Mouse (Mus musculus): ENCODE data around the gene Pak2. TPM values are rescaled to one million over a fixed set of nuclear protein-coding genes. Genes with fewer than 3 reads are reported as not detected.
"Not testable (repeated sequence)": the region's sequence is repeated elsewhere in the genome, so short reads cannot be mapped to it uniquely, and the experiment has no call there.

The Pak2 gene
- total RNA-seq, 2 experiments from 2014 or later, result 34.6 to 38.0 TPM

DNA sequence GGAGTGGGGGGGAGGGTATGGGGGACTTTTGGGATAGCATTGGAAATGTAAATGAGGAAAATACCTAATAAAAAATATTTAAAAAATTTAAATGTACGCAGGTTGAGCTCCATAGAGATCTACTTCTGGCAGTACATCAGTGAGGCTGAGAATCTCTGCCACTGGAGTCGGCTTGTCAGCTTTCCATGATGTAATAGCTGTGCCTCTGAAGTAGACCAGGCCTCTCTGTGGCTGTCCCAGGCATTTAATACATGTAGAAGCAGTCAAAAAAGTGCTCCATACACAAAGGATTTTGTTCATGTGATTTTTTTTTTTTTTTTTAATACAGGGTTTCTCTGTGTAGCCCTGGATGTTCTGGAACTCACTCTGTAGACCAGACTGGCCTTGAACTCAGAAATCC lies 18.6 kb upstream of the Pak2 start:
- not testable (repeated sequence) for DNase-seq (ENCODE audit: low spot score in 2 of 2)

DNA sequence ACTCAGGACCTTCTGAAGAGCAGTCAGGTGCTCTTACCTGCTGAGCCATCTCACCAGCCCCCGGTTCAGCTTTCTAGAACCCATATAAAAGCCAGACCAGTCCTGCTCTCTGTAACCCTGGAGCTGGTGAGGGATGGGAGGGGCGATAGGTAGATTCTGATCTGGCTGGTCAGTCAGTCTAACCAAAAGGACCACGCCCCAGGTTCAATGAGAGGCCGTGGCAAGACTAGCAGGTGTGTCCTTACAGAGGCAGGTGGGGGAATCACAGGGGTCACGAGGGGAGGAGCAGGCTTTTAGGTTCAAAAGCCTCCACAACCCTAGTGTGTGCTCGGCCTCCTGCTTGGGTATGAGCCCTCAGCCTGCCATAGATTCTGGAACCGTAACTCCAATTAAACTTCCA lies 12.3 kb upstream of the Pak2 start:
- no peak for DNase-seq (ENCODE audit: low spot score in 2 of 2)

DNA sequence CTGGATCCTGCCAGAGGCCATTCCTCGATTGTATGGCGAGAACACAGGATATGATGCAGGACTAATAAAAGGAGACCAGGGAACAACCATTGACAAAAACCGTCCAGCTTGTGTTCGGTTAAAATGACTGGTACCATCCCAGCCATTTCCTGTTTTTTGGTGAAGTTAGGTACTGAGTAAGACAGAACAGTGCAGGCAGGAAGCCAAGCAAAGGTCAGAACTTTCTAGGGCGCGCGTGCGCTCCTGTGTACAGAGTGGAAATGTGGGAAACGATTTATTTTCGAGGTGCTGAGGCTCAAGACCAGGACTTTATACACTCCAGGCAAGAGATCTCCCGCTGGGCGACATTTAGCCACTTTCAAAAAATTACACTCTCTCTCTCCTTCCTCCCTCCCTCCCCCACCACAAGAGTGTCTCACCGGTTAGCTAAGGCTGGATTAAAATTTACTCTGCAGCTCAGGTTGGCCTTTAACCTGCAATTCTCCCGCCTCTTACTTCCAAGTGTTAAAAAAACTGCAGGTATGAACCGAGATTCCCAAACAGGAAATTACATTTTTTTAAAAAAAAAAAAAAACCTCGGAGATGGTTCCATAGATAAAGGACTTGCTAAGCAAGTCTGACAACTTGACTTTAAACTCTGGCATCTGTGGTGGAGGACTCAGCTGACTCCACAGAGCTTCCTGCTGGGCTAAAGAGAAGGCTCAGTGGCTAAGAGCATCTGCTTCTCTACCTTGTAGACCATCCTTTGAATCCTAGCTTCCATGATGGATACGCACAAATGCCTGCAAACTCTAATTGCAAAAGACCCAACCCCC lies 8.7 kb upstream of the Pak2 start:
- DNase-seq (ENCODE audit: low spot score in 2 of 2), result no peak

DNA sequence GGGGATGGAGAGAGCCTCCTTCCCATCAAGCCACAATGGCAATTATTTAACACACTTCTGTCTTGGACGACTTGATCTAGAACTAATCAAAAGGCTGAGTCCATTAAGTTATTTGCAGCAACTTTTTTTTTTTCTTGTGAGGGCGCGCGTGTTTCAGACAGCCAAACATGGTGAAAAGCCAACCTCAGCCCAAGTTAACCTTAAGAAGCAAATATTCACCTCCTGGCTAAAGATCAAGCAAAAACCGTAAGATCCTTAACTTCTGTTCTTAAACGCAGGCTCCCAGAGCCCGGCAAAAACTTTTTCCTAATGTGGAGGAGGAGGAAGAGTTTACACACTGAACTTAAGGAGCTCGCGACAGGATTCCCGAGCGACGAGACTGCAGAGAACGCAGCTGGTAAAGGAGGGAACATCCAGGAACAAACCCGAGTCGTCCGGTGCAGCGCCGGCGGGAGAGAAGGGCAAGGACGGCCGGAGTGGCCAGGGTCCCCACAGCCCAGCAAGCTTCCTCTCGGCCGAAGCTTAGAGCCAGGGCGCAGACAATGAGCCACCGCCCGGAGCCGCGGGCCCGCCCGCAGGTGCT lies 643 bp downstream of the Pak2 start:
- peak; percentile 15 to 40 for DNase-seq (ENCODE audit: low spot score in 2 of 2)

DNA sequence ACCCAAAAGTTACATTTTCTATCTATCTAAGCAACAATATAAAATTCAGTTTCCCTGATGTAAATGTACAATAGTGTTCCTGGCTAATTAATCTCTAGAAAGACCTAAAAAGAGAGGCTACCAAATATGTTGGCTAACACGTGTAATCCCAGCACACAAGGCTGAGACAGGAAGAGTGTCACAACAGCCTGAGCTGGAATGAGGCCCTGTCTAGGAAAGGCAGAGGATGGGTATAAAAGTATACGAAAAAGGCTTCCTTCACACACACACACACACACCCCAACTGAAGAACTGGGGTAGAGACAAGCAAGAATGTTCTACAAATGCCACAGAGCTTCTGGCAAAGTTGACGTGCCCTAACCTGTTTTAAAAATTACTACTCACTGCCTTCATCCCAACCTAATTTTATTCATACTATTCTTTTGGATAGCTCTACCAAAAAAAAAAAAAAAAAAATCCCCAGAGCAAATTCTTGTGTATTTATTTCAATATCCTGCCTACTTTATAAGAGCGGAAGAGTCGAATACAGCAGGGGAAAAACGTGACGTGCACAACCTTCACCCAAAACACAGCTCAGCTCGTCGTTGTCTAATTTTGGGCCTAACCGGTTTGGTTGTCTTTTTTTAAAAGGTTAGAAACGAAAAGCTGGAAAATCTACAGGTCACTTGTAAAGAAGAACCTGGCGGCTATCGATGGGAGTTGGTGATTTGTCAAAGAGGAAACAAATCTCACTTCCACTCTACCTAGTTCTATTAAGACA lies 1.3 kb downstream of the Pak2 start:
- DNase-seq (ENCODE audit: low spot score in 2 of 2), result no peak

DNA sequence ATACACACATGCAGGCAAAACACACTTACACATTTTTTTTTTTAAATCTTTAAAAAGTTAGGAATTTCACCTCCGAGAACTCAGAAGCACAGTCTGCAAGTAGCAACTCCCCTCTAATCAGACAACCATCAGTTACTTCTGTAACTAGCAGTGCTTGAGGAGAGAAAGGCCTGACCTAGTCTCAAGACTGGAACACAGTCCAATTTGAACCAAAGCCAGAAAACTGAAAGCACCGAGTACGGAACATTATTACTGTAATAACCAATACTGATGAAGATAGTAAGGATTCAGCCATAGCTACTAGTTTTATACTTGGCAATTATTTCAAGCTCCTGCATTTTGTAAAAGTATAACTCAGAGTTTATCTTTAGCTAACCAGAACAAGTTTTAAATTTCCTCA lies 2.7 kb downstream of the Pak2 start:
- no peak for DNase-seq (ENCODE audit: low spot score in 2 of 2)

DNA sequence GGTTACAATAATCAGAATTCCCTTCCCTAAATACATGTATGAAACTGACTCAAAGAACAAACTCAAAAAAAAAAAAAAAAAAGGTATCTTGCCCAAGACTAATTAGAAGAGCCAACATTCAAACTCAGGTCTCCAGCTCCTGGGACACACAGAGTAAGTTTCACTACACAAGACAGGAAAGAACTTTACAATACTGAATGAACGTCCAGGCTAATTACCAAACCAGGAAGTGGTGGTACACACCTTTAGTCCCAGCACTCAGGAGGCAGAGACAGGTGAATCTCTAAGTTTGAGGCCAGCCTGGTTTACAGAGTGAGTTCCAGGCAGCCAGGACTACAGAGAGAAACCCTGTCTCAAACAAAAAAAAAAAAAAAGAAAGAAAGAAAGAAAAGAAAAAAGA lies 3.4 kb downstream of the Pak2 start:
- DNase-seq (ENCODE audit: low spot score in 2 of 2), result no peak

DNA sequence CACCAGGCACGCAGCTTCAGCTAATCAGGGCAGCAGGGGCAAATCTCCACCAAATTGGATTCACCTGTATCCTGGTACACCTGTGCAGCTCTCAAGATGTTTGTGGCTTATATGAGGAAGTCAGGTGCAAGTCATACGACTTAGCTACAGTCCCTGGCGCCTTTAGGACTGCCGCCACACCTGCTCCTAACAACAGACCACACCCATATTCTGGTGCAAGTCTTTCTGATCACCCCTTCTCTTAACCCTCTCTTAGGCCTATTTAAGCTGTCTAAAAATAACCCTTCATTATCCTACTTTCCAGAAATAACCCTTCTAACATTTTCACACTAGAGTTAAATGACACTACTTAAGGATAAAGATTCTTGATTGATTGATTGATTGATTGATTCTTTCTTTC lies 9.1 kb downstream of the Pak2 start:
- not testable (repeated sequence) for DNase-seq (ENCODE audit: low spot score in 2 of 2)

DNA sequence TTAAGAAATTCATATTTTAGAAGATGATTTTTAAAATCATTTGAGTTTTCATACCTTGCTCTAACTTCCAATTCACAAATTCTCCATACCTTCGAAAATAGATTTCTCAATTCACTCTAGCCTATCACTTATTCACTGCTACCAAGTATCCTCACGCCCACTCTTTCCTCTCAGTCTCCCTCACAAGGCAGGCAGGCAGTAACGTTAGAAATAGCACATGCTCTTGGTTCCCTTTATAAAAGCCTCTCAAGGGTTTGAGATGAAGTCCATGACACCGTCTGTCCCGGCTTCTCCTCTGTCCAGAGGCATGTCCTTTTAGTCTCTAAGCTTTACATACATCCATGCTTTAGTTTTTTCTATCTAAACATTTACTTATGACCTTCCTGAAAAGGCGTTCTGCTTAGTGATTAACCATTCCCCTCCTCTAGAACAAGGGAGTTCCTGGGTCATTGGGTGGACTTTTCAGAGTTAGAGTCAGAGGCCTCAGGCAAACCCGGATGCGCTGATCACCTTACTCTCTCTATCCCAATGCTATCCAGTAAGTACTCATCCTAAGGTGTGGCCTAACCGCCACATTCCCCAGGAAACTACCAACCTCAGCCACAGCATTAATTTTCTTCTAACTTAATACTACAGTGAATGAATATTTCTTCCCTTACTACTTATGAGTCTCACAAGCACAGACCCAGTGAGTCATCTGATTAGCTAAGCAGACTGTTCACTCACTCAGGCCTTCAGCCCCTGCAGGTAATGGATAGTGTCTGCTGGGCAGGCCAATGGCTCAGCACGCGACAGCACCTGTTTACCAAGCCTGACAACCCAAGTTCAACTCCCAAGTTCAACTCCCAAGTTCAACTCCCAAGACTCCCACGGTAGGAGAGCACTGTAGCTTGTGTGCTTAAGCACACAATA lies 10.5 kb downstream of the Pak2 start:
- DNase-seq (ENCODE audit: low spot score in 2 of 2), result no peak

DNA sequence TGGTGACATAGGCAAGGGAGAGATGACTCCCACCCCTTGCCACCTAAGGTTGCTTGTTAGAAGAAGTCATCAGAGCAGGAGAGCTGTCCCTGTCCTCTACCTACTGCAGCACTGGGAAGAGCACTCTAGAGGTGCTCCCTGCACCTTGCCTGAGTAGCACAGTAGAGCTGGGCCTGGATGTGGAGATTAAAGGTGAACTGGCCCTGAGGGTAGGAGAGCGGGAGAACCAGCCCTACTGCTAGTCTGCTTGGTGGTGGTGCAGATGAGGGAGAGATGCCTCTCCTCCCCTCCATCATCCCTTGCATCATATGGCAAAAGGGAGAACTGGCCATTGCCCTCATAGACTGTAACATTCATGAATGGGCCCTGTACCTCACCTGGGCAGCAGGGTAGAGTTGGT lies 12.2 kb downstream of the Pak2 start:
- DNase-seq (ENCODE audit: low spot score in 2 of 2), result no peak

DNA sequence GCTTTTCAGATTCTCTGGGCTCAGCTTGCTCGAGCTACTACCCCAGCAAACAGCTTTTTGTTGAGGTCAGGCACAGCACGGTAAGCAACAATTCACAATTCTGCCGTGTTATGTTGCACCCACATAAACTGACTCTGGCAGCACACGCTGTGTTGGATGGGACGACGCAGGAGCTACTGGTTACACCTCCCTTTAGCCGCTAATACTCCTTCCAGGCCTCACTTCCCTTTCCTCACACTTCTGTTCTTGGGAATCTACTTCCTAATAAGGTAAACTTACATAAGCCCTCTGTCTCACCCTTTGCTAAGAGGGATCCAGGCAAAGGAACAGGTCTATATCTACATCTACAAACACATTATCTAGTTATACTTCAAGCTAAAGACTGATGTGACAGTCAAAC lies 15.2 kb downstream of the Pak2 start:
- no peak for DNase-seq (ENCODE audit: low spot score in 2 of 2)

DNA sequence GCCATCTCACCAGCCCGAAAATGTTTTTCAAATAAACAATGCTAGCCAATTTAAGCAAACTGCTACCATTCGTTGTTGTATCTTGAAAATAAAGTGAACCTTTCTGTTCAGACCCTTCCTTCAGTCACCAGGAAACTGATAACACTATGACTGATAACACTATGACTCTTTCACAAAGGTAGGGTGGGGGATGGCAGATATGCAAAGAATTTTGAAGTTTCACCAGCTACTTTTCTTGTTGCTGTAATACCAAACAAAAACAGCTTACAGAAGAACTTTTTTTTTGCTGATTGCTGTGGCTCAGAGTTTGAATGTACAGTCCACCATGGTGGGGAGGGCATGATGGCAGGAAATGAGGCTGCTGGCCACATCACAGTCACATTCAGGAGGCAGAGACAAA lies 16.9 kb downstream of the Pak2 start:
- DNase-seq (ENCODE audit: low spot score in 2 of 2), result no peak

DNA sequence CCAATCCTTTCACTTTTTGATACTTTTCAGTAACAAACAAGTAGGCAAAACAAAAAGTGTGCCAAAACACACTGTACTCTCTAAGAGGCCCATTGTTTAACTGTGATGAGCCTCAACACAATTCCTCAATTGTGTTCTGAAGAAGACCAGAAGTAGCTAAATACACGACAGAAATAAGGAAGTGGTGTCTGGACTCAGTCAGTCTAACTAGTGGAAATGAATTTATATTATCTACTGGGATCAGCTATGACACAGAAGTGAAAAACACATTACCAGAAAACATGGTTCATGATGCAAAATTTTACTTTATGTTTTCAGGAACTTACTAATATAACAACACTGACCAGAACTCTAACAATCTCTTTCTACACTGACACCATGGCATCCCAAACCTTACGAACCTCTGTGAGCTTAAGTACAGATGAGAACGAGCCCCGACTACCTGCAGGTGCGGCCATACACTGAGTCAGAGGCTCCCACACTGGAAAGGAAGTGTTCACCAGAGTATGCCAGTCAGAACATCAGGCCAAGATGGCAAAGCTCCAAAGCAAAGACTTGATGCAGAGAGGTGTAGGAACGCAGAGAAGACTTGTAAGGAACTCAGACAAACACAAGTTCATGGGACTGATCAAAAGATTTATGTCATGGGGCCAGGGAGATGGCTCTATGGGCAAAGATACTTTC lies 19.2 kb downstream of the Pak2 start:
- DNase-seq (ENCODE audit: low spot score in 2 of 2), result no peak

DNA sequence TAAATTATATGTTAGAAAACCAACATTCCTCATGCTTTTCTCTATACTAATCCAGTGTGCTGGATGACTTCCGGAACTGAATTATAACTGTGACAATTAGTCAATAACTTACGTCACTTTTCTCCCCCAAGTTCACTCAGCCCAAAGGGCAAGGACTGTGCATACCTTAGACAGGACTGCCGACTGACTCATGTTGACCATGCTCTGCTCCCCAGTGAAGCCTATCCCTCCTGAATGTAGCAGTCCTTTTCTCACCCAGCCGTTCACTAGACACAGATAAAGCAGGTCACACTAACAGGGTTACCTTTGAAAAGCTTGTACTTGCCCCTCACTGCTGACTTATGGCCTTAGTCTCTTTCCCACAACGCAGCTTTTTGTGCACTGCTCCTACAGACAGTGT lies 20.3 kb downstream of the Pak2 start:
- DNase-seq (ENCODE audit: low spot score in 2 of 2), result no peak

DNA sequence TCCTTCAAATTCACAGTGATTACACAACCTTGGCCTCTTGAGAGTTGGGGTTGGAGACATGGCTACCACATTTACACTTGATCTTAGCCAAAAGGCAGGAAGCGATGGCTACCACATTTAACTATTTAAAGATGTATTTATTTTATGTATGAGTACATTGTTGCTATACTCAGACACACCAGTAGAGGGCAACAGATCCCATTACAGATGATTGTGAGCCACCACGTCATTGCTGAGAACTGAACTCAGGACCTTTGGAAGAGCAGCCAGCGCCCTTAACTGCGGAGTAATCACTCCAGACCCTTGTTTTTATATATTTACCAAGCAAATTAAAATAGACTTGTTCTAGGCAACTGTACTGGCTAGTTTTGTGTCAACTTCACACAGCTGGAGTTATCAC lies 36.8 kb downstream of the Pak2 start:
- no peak for DNase-seq (ENCODE audit: low spot score in 2 of 2)

DNA sequence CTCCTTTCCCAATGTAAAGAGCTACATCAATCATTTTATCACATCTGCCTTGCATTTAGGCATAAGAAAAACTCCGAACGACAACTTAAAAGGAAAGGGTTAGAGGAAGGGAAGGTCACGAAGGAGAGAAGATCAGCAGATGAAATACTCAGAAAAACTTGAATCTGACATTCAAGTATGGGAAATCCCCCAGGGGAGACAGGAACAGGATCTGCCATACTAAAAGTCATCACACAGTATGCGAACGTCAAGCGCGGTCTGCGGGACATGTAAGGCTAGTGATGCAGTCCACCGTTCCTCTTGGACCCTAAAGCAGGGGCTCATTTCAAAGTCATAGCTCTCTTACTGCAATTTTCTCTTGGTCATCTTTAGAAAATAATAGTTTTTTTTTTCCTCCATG lies 59.5 kb downstream of the Pak2 start:
- DNase-seq (ENCODE audit: low spot score in 2 of 2), result no peak

DNA sequence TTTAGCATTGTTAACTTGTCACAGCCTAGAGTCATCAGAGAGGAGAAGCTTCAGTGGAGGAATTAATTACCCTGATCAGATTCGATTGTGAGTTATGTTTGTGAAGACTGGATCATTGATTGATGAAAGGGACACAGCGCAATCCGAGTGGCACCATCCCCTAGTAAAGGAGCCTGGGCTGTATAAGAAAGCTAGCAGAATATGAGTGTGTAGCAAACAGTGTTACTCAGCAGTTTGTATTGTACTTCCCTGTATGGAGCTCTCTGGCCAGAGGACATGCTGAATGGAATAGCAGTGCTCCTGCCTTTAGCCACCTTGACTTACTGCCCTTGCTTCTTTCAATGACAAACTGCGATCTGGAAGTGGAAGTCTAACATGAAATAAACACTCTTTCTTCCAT lies 68.8 kb downstream of the Pak2 start:
- no peak for DNase-seq (ENCODE audit: low spot score in 2 of 2)

DNA sequence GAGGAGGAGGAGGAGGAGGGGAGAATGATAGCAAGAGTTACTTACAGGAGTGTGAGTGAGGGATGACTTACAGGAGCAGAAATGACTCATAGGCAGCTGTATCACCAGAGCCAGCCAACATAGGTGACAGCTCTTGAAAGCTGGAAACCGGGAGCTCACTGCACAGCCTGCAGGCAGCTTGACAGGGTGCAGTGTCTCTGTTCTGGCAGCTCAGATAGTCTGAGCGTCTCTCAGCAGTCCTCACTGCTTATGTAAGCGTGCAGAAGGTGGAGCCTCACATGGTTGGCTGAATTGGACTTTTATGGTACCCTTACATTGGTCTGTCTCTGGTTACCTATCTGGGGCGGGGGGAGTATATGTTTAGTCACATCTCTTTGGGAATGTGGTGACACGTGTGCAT lies 69.2 kb downstream of the Pak2 start:
- no peak for DNase-seq (ENCODE audit: low spot score in 2 of 2)

DNA sequence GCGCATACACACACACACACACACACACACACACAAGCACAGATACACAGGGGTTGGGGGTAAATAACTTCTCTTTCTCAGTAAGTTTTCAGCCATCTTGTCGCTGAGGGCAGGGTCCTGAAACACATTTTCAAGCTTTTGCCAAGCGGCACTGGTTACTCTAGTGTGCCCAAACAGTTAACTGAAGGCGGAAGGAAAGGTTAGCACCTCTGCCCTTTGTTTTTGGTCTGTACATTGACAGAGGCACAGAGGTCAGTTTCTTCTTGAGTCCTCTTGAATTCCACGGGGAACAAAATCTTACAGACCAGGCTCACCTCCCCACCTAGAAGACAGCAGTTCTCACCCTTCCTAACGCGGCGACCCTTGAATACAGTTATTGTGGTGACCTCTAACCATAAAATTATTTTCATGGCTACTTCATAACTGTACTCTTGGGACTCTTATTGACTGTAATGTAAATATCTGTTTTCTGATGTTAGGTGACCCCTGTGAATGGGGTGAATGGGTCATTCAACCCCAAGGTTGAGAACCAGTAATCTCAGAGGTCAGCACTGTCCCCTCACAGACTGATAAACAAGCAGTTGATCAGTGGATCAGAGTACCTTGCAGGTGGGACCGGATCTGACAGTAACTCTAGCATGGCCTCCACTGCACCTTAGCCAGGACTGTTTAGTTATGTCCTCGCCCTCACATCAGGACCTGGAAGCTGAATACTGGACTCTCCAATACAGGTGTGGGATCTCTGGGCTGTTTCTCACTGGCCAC lies 70.4 kb downstream of the Pak2 start:
- DNase-seq (ENCODE audit: low spot score in 2 of 2), result no peak

DNA sequence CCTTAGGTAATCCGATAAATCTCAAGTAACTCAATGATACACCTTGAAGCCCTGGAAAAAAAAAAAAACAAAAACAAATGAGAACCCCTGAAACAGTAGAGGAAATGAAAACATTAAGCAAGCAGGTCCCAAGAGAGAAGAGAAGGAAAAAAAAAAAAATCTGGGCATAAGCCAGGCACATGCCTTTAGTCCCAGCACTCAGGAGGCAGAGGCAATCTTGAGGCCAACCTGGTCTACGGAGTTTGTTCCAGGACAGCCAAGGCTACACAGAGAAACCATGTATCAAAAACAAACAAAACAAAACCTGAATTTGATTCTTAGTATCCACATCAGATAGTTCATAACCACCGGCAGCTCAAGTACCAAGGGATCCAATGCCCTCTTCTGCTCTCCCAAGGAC lies 74.4 kb downstream of the Pak2 start:
- no peak for DNase-seq (ENCODE audit: low spot score in 2 of 2)
